Mouse (Mus musculus): ENCODE data around the gene Cdkn2a. TPM values are rescaled to one million over a fixed set of nuclear protein-coding genes. Genes with fewer than 3 reads are reported as not detected.

Gene Cdkn2a
- polyA plus RNA-seq (2014; fragmentation: Nextera tagmentation; extraction: Ambion mirVana) = not detected in 2 replicates

DNA sequence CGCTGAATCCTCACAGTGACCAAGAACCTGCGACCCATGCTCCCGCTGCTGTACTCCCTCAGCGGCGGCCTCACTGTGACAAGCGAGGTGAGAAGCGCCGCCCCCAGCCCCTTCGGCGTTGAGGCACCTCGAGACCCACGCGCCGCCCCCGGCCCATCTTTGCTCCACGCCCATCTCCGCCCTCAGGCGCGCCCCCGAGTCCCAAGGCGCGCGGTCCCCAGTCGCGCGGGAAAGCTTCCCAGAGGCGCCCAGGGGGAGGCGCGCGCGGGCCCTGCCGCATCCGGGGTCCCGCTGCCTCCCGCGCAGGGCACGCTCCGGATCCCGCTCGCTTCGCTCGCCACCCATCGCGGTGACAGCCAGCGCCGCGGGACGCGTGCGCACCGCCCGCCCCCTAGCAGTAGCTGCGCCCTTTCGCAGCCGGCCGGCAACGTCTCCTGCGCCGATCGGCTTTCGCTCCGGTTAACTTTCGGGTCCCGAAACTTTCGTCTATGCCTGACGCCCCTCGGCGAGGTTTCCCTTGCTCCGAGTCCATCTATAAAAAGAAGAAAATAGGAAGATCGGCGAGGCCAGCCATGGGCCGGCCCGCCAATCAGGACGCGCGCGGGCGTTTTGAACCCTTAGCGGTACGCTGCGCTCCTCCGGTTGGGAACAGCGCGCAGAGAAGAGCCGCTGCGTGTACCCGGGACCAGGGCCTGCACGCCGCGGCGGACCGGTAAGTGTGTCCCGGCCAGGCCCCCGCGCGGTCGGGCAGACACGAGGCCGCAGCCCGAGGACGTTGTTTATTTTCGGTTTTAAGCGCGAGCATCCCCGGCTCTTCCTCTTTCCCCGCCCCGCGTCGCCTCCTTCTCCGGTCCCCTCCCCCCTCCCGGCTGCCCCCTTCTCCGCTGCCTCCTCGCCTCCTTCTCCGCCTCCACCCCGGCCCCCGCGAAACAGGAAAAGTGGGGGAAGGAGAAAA lies at the start of gene Cdkn2a:
Gene Cdkn2a (minus strand): TSS at position 168 of the 955 bp plus-strand sequence.
- DNase-seq (ENCODE audit: low spot score) = peak; percentile 54
- H3K27ac ChIP-seq (replicated peaks; ENCODE audit: low read depth, low read length) = no peak within 1 kb of the TSS
- H3K4me2 ChIP-seq (ENCODE audit: low read depth, low read length) = peak within 1 kb of the TSS; percentile 97

DNA sequence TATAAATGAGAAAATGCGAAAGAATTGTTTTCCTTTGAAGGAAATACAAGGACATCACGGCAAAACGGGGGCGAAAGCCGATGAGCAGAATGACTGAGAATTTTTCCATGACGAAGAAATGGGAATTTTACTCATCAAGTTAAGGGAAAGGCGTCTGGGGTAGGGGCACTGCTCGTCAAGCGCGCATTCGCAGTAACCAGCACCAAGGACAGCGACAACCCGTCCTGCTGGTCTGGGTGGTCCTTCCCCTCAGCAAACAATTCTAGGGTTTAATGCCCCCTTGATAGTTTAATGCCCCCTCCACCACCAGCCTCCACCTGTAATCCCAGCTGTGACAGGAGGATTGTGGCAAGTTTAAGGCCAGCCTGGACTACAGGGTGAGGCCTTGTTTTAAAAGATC lies 19.0 kb upstream of the Cdkn2a start:
- H3K36me3 ChIP-seq (ENCODE audit: control insufficient read depth, insufficient read depth, low read length) = no peaks in the 10 kb centered on the region
- H3K4me3 ChIP-seq (ENCODE audit: low read depth, low read length) = no peak overlapping the region
- no peak overlapping the region for H3K9ac ChIP-seq (ENCODE audit: low read depth, low read length)
- no peak overlapping the region for H3K27ac ChIP-seq (replicated peaks; ENCODE audit: low read depth, low read length)
- no peak overlapping the region for H3K4me2 ChIP-seq (ENCODE audit: low read depth, low read length)
- DNase-seq (ENCODE audit: low spot score) (peak; percentile 70), ATAC-seq (ENCODE audit: low read depth) (0 out of 2 replicates have a peak, but pooled peaks have one; percentile 31)
- H3K27me3 ChIP-seq (replicated peaks; ENCODE audit: control insufficient read depth, insufficient read depth, low read length) = peaks cover 51% of the 10 kb centered on the region
- H3K9me3 ChIP-seq (ENCODE audit: control insufficient read depth, low read length) = no peaks in the 10 kb centered on the region
- no peaks in the 10 kb centered on the region; the same call in 1 of the 2 replicates for H3K4me1 ChIP-seq (ENCODE audit: control insufficient read depth, insufficient read depth, low read length)
- 9% methylated on average over 13 of the region's 13 CpGs for WGBS

More for the DNA sequence above, at the start of gene Cdkn2a:
- no peaks in the 10 kb centered on the region for H3K4me1 ChIP-seq (ENCODE audit: control insufficient read depth, insufficient read depth, low read length)
- no peaks in the 10 kb centered on the region for H3K36me3 ChIP-seq (ENCODE audit: control insufficient read depth, insufficient read depth, low read length)
- peaks cover 94% of the 10 kb centered on the region for H3K27me3 ChIP-seq (replicated peaks; ENCODE audit: control insufficient read depth, insufficient read depth, low read length)
- peak; percentile 89 for ATAC-seq (ENCODE audit: low read depth)
- under 1% methylated on average over 35 of the region's 117 CpGs for WGBS
- H3K9ac ChIP-seq (ENCODE audit: low read depth, low read length) = peak within 1 kb of the TSS; percentile 58
- H3K4me3 ChIP-seq (ENCODE audit: low read depth, low read length) = peak within 1 kb of the TSS; percentile 70
- no peaks in the 10 kb centered on the region for H3K9me3 ChIP-seq (ENCODE audit: control insufficient read depth, low read length)

DNA sequence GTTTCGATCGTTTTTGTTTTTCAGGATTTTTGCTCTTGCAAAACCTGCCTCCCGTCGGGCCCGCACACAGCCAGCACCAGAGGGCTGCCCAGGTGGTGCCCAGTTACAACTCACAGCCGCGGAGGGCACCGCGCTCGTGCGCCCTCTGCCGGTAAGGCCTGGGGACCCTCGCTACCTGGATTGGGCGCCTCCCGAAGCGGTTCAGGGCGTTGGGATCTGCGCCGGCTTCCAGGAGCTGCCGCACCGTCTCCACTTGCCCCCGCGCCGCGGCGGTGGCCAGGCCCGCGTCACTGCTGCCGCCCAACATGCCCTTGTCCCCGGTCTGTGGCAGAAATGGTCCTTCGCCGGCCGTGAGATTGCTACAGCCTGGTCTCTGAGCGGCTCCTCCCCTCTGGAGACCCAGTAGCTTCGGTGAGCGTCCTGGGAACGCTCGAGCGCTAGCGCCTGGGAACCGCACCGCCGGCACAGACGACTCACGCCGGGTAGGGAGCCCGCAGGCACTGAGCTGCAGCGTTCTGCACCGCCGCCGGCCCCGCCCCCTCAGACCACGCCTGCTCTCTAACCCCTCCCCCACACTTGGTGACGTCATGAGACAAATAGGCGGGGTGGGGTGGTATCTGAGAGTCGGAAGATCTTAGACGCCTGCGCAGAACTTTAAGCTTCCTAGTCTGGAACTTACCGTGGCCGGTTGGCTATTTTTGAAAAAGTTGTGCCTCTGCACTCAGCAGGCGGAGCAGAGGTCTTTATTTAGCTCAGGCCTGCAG lies 16.2 kb upstream of the Cdkn2a start, which contains the start of gene Cdkn2b:
Gene Cdkn2b (minus strand): TSS at position 549 of the 764 bp plus-strand sequence.
- ATAC-seq (ENCODE audit: low read depth) (peak; percentile 90), DNase-seq (ENCODE audit: low spot score) (peak; percentile 81)
- Histone ChIP-seq H3K27ac (replicated peaks; ENCODE audit: low read depth, low read length) (no peak within 1 kb of the TSS), H3K4me3 (ENCODE audit: low read depth, low read length) (peak within 1 kb of the TSS; percentile 49), H3K36me3 (ENCODE audit: control insufficient read depth, insufficient read depth, low read length) (no peaks in the 10 kb centered on the region), H3K27me3 (replicated peaks; ENCODE audit: control insufficient read depth, insufficient read depth, low read length) (peaks cover 79% of the 10 kb centered on the region), H3K4me1 (ENCODE audit: control insufficient read depth, insufficient read depth, low read length) (no peaks in the 10 kb centered on the region; the same call in 1 of the 2 replicates), H3K9me3 (ENCODE audit: control insufficient read depth, low read length) (no peaks in the 10 kb centered on the region), H3K9ac (ENCODE audit: low read depth, low read length) (0 out of 2 replicates have a peak within 1 kb of the TSS, but pooled peaks have one; percentile 5), H3K4me2 (ENCODE audit: low read depth, low read length) (peak within 1 kb of the TSS; percentile 82)
- WGBS = under 1% methylated on average over 41 of the region's 61 CpGs

DNA sequence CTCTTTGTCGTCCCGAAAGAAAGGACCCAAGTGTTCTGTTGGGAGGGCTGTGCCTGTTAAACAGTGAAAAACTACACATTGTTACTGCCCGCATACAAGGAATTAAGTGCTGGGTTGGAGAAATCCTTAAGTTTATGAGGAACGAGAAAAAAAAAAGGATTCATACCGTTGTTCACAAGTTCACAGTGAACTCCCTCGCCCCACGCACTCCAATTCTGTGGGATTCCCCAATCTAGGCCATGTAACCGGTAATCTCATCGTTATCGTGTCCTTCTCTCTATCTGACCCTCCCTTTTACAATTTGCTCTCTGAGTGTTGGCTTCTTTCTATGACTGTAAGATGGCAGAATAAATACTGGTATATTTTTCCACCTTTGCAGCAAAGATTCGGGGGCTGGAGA lies 15.5 kb upstream of the Cdkn2a start:
- DNase-seq (ENCODE audit: low spot score) (no peak), ATAC-seq (ENCODE audit: low read depth) (no peak)
- Histone ChIP-seq H3K9ac (ENCODE audit: low read depth, low read length) (no peak overlapping the region), H3K4me2 (ENCODE audit: low read depth, low read length) (peak overlapping the region; percentile 82), H3K4me3 (ENCODE audit: low read depth, low read length) (peak overlapping the region; percentile 49), H3K27me3 (replicated peaks; ENCODE audit: control insufficient read depth, insufficient read depth, low read length) (peaks cover 85% of the 10 kb centered on the region), H3K27ac (replicated peaks; ENCODE audit: low read depth, low read length) (no peak overlapping the region), H3K4me1 (ENCODE audit: control insufficient read depth, insufficient read depth, low read length) (no peaks in the 10 kb centered on the region; the same call in 1 of the 2 replicates), H3K36me3 (ENCODE audit: control insufficient read depth, insufficient read depth, low read length) (no peaks in the 10 kb centered on the region), H3K9me3 (ENCODE audit: control insufficient read depth, low read length) (no peaks in the 10 kb centered on the region)
- 1% methylated on average over 11 of the region's 11 CpGs for WGBS

DNA sequence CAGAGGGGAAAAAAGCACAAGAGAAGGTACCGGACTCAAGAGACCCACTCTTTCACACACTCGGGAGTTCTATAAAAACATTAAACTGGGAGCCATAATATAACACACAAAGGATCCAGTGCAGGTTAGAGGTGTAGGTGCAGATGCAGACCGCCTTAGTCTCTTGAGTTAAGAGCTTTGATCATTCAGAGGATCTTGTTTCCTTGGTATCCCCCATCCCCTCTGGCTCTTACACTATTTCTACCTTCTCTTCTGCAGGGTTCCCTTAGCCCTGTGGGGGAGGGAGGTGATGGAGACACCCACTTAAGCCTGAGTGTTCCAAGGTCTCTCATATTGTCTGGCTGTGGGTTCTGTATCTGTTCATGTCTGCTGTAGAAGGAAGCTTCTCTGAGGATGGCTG lies 13.5 kb upstream of the Cdkn2a start:
- H3K4me3 ChIP-seq (ENCODE audit: low read depth, low read length) = no peak overlapping the region
- ATAC-seq (ENCODE audit: low read depth) = no peak
- H3K4me2 ChIP-seq (ENCODE audit: low read depth, low read length) = no peak overlapping the region
- 7% methylated on average over 3 of the region's 3 CpGs for WGBS
- H3K9ac ChIP-seq (ENCODE audit: low read depth, low read length) = no peak overlapping the region
- no peak overlapping the region for H3K27ac ChIP-seq (replicated peaks; ENCODE audit: low read depth, low read length)
- no peak for DNase-seq (ENCODE audit: low spot score)
- H3K4me1 ChIP-seq (ENCODE audit: control insufficient read depth, insufficient read depth, low read length) = no peaks in the 10 kb centered on the region; the same call in 1 of the 2 replicates
- peaks cover 98% of the 10 kb centered on the region for H3K27me3 ChIP-seq (replicated peaks; ENCODE audit: control insufficient read depth, insufficient read depth, low read length)
- no peaks in the 10 kb centered on the region for H3K36me3 ChIP-seq (ENCODE audit: control insufficient read depth, insufficient read depth, low read length)
- no peaks in the 10 kb centered on the region for H3K9me3 ChIP-seq (ENCODE audit: control insufficient read depth, low read length)

DNA sequence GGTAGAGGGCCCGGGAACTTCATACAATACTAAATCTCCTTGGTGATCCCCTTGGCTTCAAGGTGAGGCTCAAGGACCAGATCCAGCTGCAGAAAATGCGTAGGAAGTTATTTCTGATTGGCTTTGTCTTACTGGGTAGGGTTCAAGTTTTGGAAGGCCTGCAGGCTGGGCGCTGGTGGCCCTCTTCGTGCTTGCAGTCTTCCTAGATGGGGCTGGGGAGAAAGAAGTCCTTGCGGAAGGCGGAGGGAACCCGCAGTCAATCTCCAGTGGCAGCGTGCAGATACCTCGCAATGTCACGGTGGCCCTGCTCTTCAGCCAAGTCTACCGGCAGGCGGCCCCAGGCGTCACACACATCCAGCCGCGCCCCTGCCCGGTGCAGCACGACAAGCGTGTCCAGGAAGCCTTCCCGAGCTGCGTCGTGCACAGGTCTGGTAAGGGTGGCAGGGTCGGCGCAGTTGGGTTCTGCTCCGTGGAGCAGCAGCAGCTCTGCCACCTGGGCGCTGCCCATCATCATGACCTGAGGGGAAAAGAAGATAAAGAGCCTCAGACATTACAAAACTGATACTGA lies 12.4 kb upstream of the Cdkn2a start:
- Histone ChIP-seq H3K9me3 (ENCODE audit: control insufficient read depth, low read length) (no peaks in the 10 kb centered on the region), H3K9ac (ENCODE audit: low read depth, low read length) (no peak overlapping the region), H3K27ac (replicated peaks; ENCODE audit: low read depth, low read length) (no peak overlapping the region), H3K27me3 (replicated peaks; ENCODE audit: control insufficient read depth, insufficient read depth, low read length) (peaks cover 98% of the 10 kb centered on the region), H3K4me3 (ENCODE audit: low read depth, low read length) (no peak overlapping the region), H3K36me3 (ENCODE audit: control insufficient read depth, insufficient read depth, low read length) (no peaks in the 10 kb centered on the region), H3K4me2 (ENCODE audit: low read depth, low read length) (no peak overlapping the region), H3K4me1 (ENCODE audit: control insufficient read depth, insufficient read depth, low read length) (no peaks in the 10 kb centered on the region; the same call in 1 of the 2 replicates)
- 2% methylated on average over 25 of the region's 25 CpGs for WGBS
- DNase-seq (ENCODE audit: low spot score) (no peak), ATAC-seq (ENCODE audit: low read depth) (no peak)

DNA sequence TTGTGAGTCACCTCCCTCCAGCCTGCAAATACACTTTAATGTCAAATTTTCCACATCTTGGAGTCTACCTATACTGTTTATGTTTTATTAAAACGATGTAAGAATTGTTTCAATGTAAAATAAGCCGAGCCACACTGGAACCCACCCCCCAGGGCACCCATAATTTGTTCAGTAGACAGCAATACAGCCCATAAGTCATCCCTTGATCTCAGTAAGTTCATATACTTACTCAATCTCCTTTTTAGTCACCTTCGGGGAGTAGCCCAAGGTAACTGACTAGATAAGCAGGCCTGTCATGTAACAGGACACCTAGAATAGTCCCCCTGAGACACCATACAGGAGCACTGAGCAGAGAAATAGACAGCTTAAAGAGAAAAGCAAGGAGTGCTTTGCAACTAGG lies 11.2 kb upstream of the Cdkn2a start:
- Histone ChIP-seq H3K9me3 (ENCODE audit: control insufficient read depth, low read length) (no peaks in the 10 kb centered on the region), H3K27me3 (replicated peaks; ENCODE audit: control insufficient read depth, insufficient read depth, low read length) (peaks cover 97% of the 10 kb centered on the region), H3K36me3 (ENCODE audit: control insufficient read depth, insufficient read depth, low read length) (no peaks in the 10 kb centered on the region), H3K4me3 (ENCODE audit: low read depth, low read length) (no peak overlapping the region), H3K4me2 (ENCODE audit: low read depth, low read length) (no peak overlapping the region), H3K4me1 (ENCODE audit: control insufficient read depth, insufficient read depth, low read length) (no peaks in the 10 kb centered on the region; the same call in 1 of the 2 replicates), H3K27ac (replicated peaks; ENCODE audit: low read depth, low read length) (no peak overlapping the region), H3K9ac (ENCODE audit: low read depth, low read length) (no peak overlapping the region)
- WGBS = 10% methylated on average over 3 of the region's 3 CpGs
- ATAC-seq (ENCODE audit: low read depth) (no peak), DNase-seq (ENCODE audit: low spot score) (no peak)
